Mouse (Mus musculus): ENCODE results near the gene Mgarp.
A peak's percentile ranks its signal among the peaks of the same experiment; 100 is the strongest.

The Mgarp gene

DNA sequence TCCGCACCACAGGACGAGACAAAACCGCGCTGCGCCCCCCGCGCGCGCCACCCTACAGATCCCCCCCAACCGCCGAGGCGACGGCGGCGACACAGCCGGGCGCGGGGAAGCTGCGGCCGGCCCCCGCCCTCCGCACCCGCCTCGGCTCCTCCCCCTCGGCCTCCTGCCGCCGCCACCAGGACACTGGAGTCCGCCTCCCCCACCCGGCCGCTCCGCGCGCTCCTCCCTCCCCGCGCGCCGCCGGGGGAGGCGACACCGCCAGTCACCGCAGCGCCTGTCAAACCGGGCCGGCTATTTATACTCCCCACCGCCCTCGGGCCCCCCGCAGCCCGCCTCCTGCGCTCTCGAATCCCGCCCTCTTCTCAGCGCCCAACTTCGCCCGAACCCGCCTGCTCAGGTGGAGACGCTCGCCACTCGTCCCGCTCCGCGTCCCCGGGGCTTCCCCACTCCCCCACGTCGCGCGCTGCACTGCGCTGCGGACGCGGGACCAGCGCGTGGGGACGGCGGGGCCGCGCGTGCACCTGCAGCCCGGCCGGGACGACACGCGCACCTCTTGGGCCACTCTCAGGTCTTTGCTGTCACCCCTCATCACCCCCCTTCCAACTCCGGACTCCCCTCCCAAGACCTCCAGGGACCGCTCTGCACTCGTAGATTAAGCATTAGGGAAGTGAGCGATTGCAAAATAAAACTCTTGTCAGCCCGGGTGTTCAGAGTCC is 55.8 kb downstream of the Mgarp start, which contains the start of gene Elf2:
Gene Elf2, minus strand, starts transcription at position 112 of the 716 bp plus-strand sequence.
- peak; percentile 89 for DNase-seq (ENCODE audit: low read depth, low spot score)

DNA sequence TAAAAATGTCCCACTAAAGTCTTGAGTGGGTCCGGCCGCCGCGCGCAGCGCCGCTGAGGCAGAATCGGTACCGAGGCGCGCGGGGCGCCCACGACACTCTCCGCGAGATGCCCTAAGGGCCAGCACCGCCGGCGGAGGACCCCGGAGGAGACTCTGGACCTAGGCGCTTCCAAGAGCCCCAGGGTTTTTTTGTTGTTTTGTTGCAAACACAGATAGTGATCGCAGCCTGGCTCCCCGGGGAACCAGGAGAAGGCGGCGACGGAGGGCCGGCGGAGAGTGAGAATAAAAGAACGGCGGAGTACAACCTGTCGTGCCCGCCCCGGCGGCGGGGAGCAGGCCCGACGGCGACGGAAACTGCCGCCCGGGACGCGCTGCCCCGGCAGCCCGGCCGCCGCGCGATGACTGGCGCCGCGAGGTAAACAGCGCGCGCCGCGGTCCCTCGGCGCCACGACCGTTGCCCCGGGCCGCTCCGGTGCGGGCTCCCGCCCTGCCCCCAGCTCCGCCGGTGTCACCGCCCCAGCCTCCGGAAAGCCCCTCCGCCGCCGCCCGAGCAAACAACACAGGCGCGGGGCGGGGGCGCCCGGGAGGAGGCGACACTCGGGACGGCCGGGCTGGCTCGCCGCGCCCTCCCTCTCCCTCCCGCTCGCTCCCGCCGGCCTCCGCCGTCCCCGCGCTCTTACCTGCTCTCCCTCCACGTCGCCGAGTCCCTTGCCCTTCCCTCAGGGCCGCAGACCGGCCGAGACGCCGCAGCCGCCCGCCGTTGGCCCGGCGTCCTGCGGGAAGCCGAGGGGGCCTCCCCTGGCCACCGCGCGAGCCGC is 56.6 kb downstream of the Mgarp start:
- DNase-seq (ENCODE audit: low read depth, low spot score): peak; percentile 71

DNA sequence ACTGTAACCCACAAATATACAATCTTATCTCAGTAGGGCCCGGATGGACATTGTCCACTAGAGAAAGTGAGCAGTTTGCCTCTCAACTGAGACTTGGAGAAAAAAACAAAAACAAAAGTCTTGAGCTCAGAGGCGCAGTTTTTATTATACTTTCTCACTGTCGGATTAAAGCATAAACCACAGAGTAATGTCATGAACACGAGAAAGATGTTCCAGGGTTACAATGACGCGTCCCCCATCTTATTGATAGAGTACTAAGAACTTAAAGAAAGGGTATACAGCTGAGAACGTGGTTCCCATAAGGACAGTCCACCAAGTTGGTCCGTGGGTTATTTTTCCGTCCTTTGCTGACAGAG is 57.2 kb downstream of the Mgarp start:
- DNase-seq (ENCODE audit: low read depth, low spot score): peak; percentile 48
